Mouse (Mus musculus): ENCODE measurements at regions not wholly inside any gene's neighbourhood (a gene's known extent, or its start where the extent isn't known, plus 50 kb on each side); places are given as distances from the start of the nearest gene placed in this dataset.

DNA sequence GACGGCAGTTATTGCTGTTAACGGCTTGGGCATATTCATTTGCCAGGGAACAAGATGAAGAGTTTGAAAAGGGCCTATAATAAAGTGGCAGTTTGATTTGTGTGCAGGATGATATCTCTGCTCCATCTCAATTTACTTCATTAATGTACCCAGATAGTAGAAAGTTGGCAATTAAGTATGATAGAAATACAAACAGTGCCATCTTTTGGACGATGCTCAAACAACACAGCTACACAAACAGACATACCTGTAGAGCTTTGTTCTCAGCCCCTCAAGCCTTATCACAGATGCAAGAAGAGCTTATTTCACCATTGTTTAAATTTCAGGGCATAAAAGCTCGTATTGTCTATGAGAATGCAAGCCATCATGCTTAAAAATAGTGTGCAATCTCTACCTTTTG, 82.2 kb downstream of the Tnfsf11 start:
- DNase-seq (ENCODE audit: low read depth, low spot score): no peak

DNA sequence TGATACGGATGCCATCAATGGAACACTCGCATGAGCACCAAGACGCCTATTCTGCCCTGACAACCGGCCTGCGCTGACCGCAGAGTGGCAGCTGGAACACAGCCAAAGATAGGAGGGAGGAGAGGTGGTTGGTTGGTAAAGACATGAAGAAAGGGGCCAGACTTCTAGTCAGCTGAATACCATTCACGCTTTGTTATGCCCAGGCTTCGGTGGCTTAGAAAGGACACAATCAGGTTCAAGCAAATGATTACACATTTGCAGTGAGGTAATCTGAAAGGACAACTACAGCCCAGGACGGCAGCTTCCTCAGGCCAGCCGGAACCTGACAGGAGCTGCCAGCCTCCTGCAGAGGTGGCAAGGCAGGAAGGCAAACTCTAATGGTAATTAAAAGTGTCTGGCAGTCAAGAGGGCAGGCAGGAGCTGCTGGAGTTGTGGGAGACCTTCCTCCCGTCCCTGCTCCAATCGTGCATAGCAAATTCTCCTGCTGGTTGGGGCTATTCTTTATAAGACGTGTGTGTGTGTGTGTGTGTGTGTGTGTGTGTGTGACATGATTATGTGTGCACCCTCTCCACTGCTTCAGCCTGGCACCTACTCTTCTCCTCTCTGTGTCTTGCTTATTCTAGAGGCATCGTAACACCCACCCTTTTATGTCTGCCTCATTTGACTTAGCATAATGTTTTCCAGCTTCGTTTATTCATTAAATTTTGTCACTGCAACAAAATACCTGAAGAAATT, 91.4 kb downstream of the Tnfsf11 start:
- DNase-seq (ENCODE audit: low read depth, low spot score): no peak

DNA sequence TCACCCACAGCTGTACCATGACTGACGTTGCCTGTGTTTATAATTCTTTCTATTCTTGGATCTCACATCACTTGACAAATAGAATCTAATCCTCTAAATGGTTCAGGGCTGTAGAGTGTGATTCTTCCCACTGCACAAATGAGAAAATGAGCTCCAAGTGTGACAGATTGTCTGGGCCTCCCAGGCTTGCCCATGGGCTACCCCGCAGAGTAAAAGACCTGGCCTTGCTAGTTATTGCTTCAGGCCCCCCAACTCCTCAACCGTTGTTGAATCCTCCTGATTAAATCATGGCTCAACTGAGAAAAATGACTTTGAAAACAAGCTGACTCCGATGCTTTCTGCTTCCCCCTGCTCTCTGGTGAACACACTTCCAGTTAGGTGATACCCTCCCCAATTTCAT, 92.4 kb downstream of the Tnfsf11 start:
- no peak for DNase-seq (ENCODE audit: low read depth, low spot score)

DNA sequence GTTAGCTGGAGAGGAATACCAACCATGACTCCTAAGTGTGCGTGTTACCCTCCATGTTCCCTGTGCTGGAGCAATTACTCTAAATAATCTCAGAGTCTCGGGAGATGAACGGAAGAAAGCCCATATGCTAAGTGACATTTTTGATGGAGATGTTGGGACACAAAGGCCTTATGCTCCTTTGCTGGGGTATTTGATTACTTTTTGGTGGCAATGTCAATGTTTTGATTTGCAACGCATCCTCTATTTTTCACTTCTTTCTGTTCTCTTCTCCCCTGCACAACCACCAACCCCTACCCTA, 103.3 kb downstream of the Tnfsf11 start:
- no peak for DNase-seq (ENCODE audit: low read depth, low spot score)

DNA sequence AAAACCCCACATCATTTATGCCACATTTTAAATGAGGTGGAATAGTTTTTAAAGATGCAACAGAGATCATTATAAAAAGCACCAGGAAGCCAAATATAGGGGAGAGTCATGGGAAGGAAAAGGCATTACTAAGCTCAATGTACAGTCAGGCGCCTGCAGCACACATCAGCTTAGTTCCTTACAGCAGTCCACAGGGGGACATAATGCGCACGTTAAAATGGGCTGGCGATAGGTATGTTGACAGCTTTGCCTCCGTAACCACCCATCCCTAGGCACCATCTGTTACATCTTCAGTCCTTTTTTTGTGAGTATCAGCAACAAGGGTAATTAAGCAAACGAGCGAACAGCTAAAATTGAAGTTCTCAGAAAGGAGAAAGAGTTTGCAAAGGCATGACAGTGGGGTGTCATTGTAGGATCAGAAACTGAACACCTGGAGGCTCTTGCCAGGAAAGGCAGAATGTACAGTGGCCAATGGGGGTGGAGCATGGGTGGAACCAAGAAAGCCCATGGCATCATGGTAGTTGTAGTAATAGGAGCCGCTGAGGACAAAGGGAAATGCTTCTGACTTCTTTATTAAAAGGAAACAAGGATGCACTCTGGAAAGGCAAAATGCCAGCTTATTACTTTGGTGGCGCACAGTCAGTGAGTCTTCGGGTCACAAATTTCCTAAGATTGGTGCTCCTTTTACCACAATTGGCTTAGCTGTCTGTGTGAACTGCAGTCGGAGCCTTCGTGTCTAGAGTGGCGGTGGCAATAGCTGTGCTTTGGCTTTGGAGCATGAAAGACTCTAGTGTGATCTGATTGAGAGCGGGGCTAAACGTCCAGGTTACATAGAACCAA, 103.9 kb downstream of the Tnfsf11 start:
- peak; percentile 12 for DNase-seq (ENCODE audit: low read depth, low spot score)

DNA sequence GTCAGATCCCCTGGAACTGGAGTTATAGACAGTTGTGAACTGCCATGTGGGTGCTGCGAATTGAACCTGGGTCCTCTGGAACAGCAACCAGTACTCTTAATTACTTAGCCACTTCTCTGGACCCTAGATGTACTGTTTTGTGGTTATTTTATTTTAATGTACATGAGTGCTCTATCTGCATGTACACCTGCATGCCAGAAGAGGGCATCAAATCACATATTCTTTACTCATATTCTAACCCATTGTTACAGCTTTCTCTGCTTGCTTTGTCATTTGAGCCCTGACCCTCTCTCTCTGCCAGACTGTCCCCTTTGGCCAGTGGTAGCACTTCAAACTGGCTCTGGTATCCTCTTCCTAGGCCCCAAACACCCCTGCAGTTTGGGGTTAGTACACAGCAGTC, 105.1 kb downstream of the Tnfsf11 start:
- peak; percentile 1 for DNase-seq (ENCODE audit: low read depth, low spot score)

DNA sequence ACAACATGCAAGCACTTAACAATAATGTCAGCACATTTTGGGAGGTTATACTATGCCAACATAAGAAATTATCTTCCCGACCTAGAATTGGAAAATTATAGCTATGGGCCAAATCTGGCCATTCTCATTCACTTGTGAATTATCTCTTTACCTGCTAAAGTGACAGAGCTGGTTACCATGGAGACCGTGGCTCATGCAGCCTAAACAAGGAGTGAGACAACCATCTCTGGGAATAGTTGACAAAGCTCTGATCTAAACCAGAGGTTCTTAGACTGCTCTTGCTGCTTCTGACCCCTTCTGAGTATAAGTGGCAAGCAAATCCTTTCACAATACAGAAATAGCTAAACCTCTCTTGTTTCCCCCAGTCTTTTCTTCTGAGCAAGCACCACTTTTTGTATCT, 108.7 kb upstream of the Fam216b start:
- no peak for DNase-seq (ENCODE audit: low read depth, low spot score)

DNA sequence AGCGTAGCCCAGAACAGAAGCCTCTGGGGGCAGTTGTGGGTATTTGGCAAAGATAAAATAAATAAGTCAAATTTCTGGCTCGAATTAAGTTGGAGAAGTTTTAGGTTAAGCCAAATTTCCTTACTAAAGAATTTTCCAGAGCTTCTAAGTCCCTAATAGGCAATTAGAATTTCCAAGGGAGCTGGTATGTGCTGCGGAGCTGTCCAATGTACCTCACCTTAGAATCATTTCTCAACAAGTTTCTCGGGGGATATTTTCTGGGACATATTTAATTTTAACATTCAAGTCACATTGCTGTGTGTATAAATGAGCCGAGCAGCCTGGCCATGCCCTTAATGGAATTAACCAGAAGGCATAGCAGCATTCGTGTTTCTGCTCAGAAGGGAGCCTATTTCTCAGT, 90.8 kb upstream of the Fam216b start:
- peak; percentile 41 for DNase-seq (ENCODE audit: low read depth, low spot score)

DNA sequence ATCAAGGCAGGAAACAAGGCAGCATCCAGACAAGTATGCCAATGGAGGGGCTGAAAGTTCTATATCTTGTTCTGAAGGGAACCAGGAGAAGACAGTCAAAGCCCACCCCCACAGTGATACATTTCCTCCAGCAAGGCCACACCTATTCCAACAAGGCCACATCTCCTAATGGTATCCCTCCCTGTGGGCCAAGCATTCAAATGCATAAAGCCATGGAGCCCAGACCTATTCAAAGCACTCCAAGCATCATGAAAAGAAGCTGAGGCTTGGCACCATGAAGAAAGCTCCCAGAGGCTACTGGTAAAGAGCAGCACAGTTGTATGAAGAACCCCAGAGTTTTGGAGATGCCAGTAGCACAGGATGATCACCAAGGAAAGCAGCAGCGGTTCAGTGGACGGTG, 84.6 kb upstream of the Fam216b start:
- DNase-seq (ENCODE audit: low read depth, low spot score): no peak

DNA sequence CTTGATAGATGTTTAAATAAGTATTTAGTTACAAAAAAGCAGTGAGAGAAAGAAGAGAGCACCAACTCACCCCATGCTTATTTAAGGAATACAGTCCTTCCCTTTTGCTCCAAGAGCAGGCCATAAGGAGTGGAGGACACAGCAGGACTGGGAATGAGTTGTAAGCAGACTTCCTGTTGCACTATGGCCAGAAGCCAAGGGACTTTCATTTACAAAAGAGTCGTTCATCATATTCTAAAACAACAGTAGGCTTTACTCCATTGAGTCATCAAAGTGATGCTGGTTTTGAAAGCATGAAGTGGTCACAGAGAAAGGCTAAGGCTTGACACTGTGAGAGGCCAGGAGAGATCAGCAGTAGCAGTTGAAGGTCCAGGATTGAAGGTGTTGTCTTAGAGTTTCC, 84.1 kb upstream of the Fam216b start:
- no peak for DNase-seq (ENCODE audit: low read depth, low spot score)

DNA sequence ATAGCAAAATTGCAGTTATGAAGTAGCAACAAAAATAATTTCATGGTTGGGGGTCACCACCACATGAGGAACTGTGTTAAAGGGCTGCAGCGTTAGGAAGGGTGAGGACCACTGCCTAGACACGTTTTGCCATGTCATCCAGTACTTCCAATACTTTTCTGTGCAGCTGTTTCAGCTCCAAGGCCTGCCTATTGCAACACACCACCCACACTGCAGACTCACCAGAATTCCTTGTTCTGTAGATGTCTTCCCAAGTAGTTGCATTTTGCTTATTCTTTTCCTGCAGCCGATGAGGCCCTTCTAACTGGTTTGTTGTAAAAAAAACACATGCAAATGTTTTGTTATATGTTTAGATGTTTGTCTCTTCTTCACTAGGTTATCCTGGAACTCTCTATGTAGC, 72.0 kb upstream of the Fam216b start:
- DNase-seq (ENCODE audit: low read depth, low spot score): no peak

DNA sequence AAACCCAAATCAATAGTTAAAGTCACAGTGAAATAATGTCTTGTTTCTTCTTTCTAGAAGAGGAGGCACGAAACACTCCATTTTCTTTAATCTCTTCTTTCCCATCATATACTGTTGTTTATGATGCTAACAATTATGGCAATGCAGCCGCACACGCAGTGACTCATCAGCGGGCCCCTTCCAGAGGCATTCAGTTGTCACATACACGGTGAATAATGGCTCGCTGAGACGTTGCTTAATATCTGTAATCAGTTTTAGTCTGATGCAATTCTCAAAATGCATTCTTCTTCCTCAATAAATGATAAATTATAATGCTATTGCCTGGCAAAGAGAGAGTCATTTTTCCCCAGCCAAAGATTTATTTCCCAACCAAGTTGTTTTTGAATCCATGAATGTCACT, 70.8 kb upstream of the Fam216b start:
- no peak for DNase-seq (ENCODE audit: low read depth, low spot score)

DNA sequence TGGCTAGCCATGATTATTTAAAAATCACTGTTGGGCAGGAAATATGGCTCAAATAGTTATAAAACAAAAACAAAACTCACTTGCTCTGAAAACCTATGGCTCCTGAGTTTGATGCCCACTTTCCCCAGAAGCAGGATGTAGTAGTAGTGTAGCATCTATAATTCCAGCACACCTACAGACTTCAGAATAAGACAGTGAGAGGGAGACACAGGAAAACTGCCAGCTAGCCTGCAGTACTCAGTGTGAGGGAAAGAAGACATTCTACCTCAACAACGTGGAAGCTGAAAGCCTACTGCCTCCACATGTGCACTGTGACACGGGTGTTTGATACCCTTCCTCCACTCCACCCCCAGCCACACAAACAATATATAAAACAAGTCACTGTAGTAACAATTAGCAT, 68.9 kb upstream of the Fam216b start:
- no peak for DNase-seq (ENCODE audit: low read depth, low spot score)

DNA sequence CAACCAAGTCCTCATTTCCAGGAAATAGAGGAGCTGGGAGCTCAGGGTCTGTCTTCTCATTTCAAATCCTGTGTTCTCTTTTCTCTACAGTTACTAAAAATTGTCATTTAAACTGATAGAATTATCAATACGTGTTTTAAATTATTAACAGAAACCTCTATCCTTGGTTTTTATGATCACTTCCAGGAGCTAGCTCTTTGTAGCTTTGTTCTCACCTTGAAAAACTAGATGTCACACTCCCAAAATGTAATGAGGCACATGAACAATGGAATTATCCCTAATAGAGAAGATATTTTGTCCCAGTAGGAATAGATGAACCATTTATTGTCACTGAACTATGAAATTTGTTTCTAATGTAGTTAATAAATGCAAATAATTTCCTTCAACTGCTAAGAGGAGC, 60.0 kb upstream of the Fam216b start:
- no peak for DNase-seq (ENCODE audit: low read depth, low spot score)

DNA sequence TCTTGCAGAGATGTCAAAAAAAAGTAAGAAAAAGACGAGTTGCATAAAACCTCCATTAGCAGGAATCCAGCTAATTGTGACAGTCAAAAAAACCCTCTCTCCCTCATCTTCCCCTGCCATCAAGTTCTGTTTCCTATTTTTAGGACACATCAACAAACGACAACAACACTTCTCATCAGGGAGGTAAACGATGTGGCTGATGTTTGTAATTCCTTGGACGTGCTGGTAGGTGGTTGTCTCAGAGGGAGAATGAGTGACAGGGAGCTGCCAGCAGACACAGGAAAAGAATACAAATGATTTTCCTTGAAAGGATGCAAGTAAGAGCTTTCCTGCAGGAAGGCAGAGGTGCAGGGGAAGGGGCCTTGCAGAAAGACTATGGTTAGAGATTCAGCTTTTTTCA, 54.9 kb upstream of the Fam216b start:
- no peak for DNase-seq (ENCODE audit: low read depth, low spot score)

Measured in forelimb bud, embryonic 11.5 days (tissue).